Mouse (Mus musculus): ENCODE data around the gene Dact1. TPM values are rescaled to one million over a fixed set of nuclear protein-coding genes. Genes with fewer than 3 reads are reported as not detected.

Gene Dact1
- polyA plus RNA-seq (2015; fragmentation: Nextera tagmentation; extraction: Ambion mirVana) = 22.4 and 26.0 TPM in 2 replicates

- peak; percentile 89 for ATAC-seq
- Histone ChIP-seq H3K27me3 (peaks cover 9% of the 10 kb centered on the region; the same call in 1 of the 2 replicates), H3K9ac (peak within 1 kb of the TSS; percentile 96), H3K4me2 (peak within 1 kb of the TSS; percentile 83), H3K36me3 (ENCODE audit: poor library complexity, severe bottlenecking) (peaks cover 15% of the 10 kb centered on the region), H3K4me3 (peak within 1 kb of the TSS; percentile 83), H3K27ac (peak within 1 kb of the TSS; percentile 90), H3K9me3 (replicated peaks) (no peaks in the 10 kb centered on the region), H3K4me1 (peaks cover 18% of the 10 kb centered on the region; the same call in 1 of the 2 replicates)
- under 1% methylated on average over 49 of the region's 76 CpGs for WGBS
These were observed at the start of gene Dact1 for GRCm38 (mm10) chr12:71309581-71310067. TSS of gene Dact1 (plus strand) at chr12:71309884.

- 88% methylated on average over 4 of the region's 4 CpGs for WGBS
These were observed 45.5 kb upstream of the Dact1 start for GRCm38 (mm10) chr12:71264211-71264610.

GRCm38 (mm10) chr12:71269367-71269766 is 40.3 kb upstream of the Dact1 start:
- H3K9me3 ChIP-seq (replicated peaks) = no peaks in the 10 kb centered on the region
- H3K27ac ChIP-seq = no peak overlapping the region
- no peak overlapping the region for H3K4me2 ChIP-seq
- no peak for ATAC-seq
- no peaks in the 10 kb centered on the region for H3K36me3 ChIP-seq (ENCODE audit: poor library complexity, severe bottlenecking)
- H3K9ac ChIP-seq = no peak overlapping the region
- no peaks in the 10 kb centered on the region for H3K4me1 ChIP-seq
- H3K27me3 ChIP-seq = no peaks in the 10 kb centered on the region
- 88% methylated on average over 7 of the region's 7 CpGs for WGBS
- no peak overlapping the region for H3K4me3 ChIP-seq

More at GRCm38 (mm10) chr12:71264211-71264610, 45.5 kb upstream of the Dact1 start:
- ATAC-seq = no peak
- Histone ChIP-seq H3K36me3 (ENCODE audit: poor library complexity, severe bottlenecking) (no peaks in the 10 kb centered on the region), H3K27me3 (no peaks in the 10 kb centered on the region), H3K4me1 (no peaks in the 10 kb centered on the region), H3K9me3 (replicated peaks) (no peaks in the 10 kb centered on the region), H3K4me2 (no peak overlapping the region), H3K4me3 (no peak overlapping the region), H3K9ac (no peak overlapping the region), H3K27ac (no peak overlapping the region)

- WGBS = 72% methylated on average over 5 of the region's 5 CpGs
- H3K36me3 ChIP-seq (ENCODE audit: poor library complexity, severe bottlenecking) = no peaks in the 10 kb centered on the region
- H3K4me1 ChIP-seq = no peaks in the 10 kb centered on the region
- no peak for ATAC-seq
- H3K4me3 ChIP-seq = no peak overlapping the region
- H3K27me3 ChIP-seq = no peaks in the 10 kb centered on the region
- H3K27ac ChIP-seq = no peak overlapping the region
- H3K4me2 ChIP-seq = no peak overlapping the region
- H3K9me3 ChIP-seq (replicated peaks) = no peaks in the 10 kb centered on the region
- H3K9ac ChIP-seq = no peak overlapping the region
These were observed 38.6 kb upstream of the Dact1 start for GRCm38 (mm10) chr12:71271131-71271530.

- Histone ChIP-seq H3K27me3 (no peaks in the 10 kb centered on the region), H3K4me1 (peaks cover 6% of the 10 kb centered on the region), H3K9ac (no peak overlapping the region), H3K4me3 (no peak overlapping the region), H3K4me2 (no peak overlapping the region), H3K27ac (no peak overlapping the region), H3K36me3 (ENCODE audit: poor library complexity, severe bottlenecking) (no peaks in the 10 kb centered on the region), H3K9me3 (replicated peaks) (no peaks in the 10 kb centered on the region)
- WGBS = 98% methylated on average over 5 of the region's 5 CpGs
- ATAC-seq = no peak
These were observed 35.0 kb upstream of the Dact1 start for GRCm38 (mm10) chr12:71274519-71275237.

- ATAC-seq = no peak
- H3K9ac ChIP-seq = no peak overlapping the region
- no peaks in the 10 kb centered on the region for H3K36me3 ChIP-seq (ENCODE audit: poor library complexity, severe bottlenecking)
- H3K9me3 ChIP-seq (replicated peaks) = no peaks in the 10 kb centered on the region
- no peak overlapping the region for H3K4me3 ChIP-seq
- H3K27me3 ChIP-seq = no peaks in the 10 kb centered on the region
- H3K4me2 ChIP-seq = no peak overlapping the region
- WGBS = 86% methylated on average over 8 of the region's 8 CpGs
- H3K4me1 ChIP-seq = peaks cover 16% of the 10 kb centered on the region
- H3K27ac ChIP-seq = no peak overlapping the region
These were observed 33.6 kb upstream of the Dact1 start for GRCm38 (mm10) chr12:71275906-71276595.

GRCm38 (mm10) chr12:71279521-71280262 is 30.0 kb upstream of the Dact1 start:
- no peaks in the 10 kb centered on the region for H3K27me3 ChIP-seq
- peaks cover 16% of the 10 kb centered on the region for H3K4me1 ChIP-seq
- peak overlapping the region; percentile 54 for H3K27ac ChIP-seq
- ATAC-seq = peak; percentile 62; the same call in 1 of the 2 replicates
- H3K4me3 ChIP-seq = no peak overlapping the region
- H3K9me3 ChIP-seq (replicated peaks) = no peaks in the 10 kb centered on the region
- WGBS = 34% methylated on average over 12 of the region's 12 CpGs
- H3K36me3 ChIP-seq (ENCODE audit: poor library complexity, severe bottlenecking) = no peaks in the 10 kb centered on the region
- H3K9ac ChIP-seq = 0 out of 2 replicates have a peak overlapping the region, but pooled peaks have one; percentile 34
- H3K4me2 ChIP-seq = no peak overlapping the region

- Histone ChIP-seq H3K27ac (no peak overlapping the region), H3K4me3 (no peak overlapping the region), H3K36me3 (ENCODE audit: poor library complexity, severe bottlenecking) (no peaks in the 10 kb centered on the region), H3K9me3 (replicated peaks) (no peaks in the 10 kb centered on the region), H3K27me3 (no peaks in the 10 kb centered on the region), H3K9ac (no peak overlapping the region), H3K4me1 (peaks cover 16% of the 10 kb centered on the region), H3K4me2 (no peak overlapping the region)
- ATAC-seq = no peak
- WGBS = 89% methylated on average over 12 of the region's 12 CpGs
These were observed 28.4 kb upstream of the Dact1 start for GRCm38 (mm10) chr12:71281201-71281768.

GRCm38 (mm10) chr12:71285399-71285798 is 24.3 kb upstream of the Dact1 start:
- no peaks in the 10 kb centered on the region for H3K36me3 ChIP-seq (ENCODE audit: poor library complexity, severe bottlenecking)
- no peak overlapping the region for H3K4me2 ChIP-seq
- no peak overlapping the region for H3K4me3 ChIP-seq
- H3K4me1 ChIP-seq = peaks cover 9% of the 10 kb centered on the region
- H3K9ac ChIP-seq = no peak overlapping the region
- H3K9me3 ChIP-seq (replicated peaks) = no peaks in the 10 kb centered on the region
- H3K27me3 ChIP-seq = no peaks in the 10 kb centered on the region
- no peak overlapping the region for H3K27ac ChIP-seq
- no peak for ATAC-seq

GRCm38 (mm10) chr12:71290460-71290859 is 19.2 kb upstream of the Dact1 start:
- ATAC-seq = peak; percentile 60
- no peak overlapping the region for H3K9ac ChIP-seq
- H3K36me3 ChIP-seq (ENCODE audit: poor library complexity, severe bottlenecking) = no peaks in the 10 kb centered on the region
- H3K27ac ChIP-seq = no peak overlapping the region
- H3K27me3 ChIP-seq = no peaks in the 10 kb centered on the region
- 54% methylated on average over 2 of the region's 2 CpGs for WGBS
- H3K4me1 ChIP-seq = peaks cover 18% of the 10 kb centered on the region
- no peak overlapping the region for H3K4me3 ChIP-seq
- no peaks in the 10 kb centered on the region for H3K9me3 ChIP-seq (replicated peaks)
- H3K4me2 ChIP-seq = no peak overlapping the region

GRCm38 (mm10) chr12:71293960-71294942 is 15.4 kb upstream of the Dact1 start:
- Histone ChIP-seq H3K4me3 (no peak overlapping the region), H3K27ac (no peak overlapping the region), H3K27me3 (no peaks in the 10 kb centered on the region), H3K4me1 (peaks cover 18% of the 10 kb centered on the region), H3K9ac (no peak overlapping the region), H3K4me2 (peak overlapping the region; percentile 42), H3K9me3 (replicated peaks) (no peaks in the 10 kb centered on the region), H3K36me3 (ENCODE audit: poor library complexity, severe bottlenecking) (no peaks in the 10 kb centered on the region)
- peak; percentile 61; the same call in 1 of the 2 replicates for ATAC-seq
- WGBS = 21% methylated on average over 22 of the region's 22 CpGs

Measured in forebrain, embryonic 13.5 days (tissue).